Mouse (Mus musculus): ENCODE measurements at regions not wholly inside any gene's neighbourhood (a gene's known extent, or its start where the extent isn't known, plus 50 kb on each side); places are given as distances from the start of the nearest gene placed in this dataset.

DNA sequence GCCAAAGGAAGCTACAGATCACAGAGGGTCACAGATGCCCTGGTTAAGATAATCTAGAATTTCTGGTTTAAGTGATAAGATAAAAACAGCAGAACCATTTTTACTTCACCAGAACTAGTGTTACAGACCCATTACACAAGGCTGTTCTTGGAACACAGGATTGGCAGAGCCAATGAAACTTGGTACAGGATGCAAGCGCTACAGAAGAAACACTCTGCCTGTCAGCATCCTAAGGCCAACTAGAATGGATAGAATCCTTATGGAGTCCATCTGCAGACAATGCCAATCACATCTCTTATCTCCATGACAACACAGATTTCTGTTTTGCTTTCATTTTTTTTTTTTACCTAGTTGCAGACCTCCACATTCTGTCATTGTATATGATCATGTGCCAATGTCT is 759.4 kb upstream of the Stxbp6 start:
- DNase-seq (ENCODE audit: low read depth, low spot score), result no peak

DNA sequence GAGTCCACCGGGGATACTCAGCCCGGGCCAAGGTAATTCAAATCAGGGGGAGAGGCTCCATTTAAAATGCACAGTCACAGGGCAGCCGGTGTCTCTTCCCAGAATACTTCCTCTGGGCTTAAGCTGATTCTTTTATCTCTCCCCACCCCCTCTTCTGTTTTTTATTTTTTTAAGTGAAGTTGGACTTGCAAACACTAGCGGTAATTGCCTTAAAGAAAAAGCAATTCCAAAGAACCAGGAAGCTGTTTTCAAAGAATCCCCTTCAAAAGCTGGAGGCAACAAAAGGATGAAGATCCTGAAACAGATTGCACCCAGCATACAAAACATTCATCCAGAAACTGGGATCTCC is 758.9 kb upstream of the Stxbp6 start:
- peak; percentile 15 for DNase-seq (ENCODE audit: low read depth, low spot score)

DNA sequence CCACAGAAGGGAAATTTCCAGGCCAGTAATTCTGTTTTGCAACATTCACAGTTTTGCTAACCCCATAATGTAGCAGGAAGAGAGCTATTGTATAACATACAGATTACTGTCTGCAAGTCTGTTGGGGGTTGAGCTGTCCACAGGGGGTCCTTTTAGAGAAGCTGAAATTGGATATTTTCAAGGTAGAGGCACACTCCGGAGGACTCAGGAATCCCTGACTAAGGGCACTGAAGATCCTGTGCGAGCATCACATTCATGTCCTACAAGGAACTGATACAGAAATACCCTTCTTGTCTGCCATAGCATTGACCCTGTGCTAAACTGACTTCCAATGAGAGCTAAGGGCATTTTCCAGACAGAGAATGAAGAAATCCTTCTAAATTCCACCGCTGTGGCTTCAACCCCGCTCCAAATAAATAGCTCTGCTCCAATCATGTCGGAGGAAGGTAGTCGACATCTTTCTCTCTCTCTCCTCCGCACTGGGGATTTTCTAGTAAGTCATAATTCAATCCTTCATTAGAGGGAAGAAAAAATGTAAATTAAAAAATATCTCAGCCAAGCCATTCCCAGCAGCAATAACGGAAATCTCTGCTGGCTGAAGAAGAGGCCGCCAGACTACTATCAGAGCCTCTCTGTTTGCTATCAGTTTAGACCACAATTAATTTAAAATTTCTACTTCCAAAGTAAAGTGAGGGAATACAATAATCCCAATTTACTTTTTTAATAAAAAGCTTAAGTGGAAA is 758.3 kb upstream of the Stxbp6 start:
- no peak for DNase-seq (ENCODE audit: low read depth, low spot score)

- DNase-seq (ENCODE audit: low read depth, low spot score), result no peak
Measured at GRCm38 (mm10) chr12:45824861-45825260, 750.4 kb upstream of the Stxbp6 start.

Measured in brain, adult 2 months (tissue).